Mouse (Mus musculus): ENCODE results near the gene Vmac. TPM values are rescaled to one million over a fixed set of nuclear protein-coding genes. Genes with fewer than 3 reads are reported as not detected.

Gene Vmac
- polyA plus RNA-seq, 1 experiment from 2014 or later, result 16.9 TPM

DNA sequence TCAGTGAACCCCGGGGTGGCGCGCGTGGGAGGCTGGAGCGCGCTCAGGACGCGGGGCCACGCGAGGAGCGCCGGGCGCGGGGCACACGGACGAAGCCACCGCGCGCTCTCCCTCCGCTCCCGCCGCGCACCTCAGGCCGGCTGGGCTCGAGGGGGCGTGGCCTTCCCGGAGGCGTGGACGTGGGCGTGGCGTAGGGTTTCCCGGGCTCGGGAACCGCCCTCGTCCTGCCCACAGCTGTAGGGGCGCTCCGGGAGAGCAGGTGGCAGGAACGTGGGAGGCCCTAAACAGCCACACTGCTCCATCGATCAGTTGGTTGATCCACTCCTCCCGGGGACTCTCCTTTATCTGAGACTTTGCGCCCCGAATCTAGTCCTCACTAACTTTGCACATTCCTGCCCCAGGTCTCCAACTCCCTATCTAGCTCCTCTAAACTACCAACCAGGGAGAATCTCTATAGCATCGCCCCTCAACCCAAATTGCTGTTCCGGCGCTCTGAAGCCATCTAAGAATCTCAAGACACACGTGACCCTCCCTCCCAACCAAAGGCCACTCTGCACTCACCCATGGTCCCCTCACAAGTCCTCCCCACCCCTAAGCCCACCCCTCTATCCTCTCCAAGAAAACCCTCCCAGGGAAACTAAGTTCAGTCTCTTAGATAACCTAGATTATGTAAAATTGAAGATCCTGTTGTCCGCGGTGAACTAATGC is 39.7 kb upstream of the Vmac start, which contains the start of gene Nrtn:
Nrtn (minus strand) TSS at position 115 of the 708 bp plus-strand sequence.
- peaks cover 51% of the 10 kb centered on the region for H3K4me1 ChIP-seq
- H3K4me2 ChIP-seq, result peak within 1 kb of the TSS; percentile 96
- peak; percentile 65 for ATAC-seq (ENCODE audit: insufficient read depth, low FRiP score, low read depth)
- 1% methylated on average over 48 of the region's 48 CpGs for WGBS
- H3K27me3 ChIP-seq (replicated peaks), result peaks cover 36% of the 10 kb centered on the region
- H3K9ac ChIP-seq, result peak within 1 kb of the TSS; percentile 16
- H3K9me3 ChIP-seq, result no peaks in the 10 kb centered on the region
- H3K36me3 ChIP-seq, result no peaks in the 10 kb centered on the region
- peak within 1 kb of the TSS; percentile 54 for H3K4me3 ChIP-seq (replicated peaks)
- peak within 1 kb of the TSS; percentile 51; the same call in 1 of the 2 replicates for H3K27ac ChIP-seq

DNA sequence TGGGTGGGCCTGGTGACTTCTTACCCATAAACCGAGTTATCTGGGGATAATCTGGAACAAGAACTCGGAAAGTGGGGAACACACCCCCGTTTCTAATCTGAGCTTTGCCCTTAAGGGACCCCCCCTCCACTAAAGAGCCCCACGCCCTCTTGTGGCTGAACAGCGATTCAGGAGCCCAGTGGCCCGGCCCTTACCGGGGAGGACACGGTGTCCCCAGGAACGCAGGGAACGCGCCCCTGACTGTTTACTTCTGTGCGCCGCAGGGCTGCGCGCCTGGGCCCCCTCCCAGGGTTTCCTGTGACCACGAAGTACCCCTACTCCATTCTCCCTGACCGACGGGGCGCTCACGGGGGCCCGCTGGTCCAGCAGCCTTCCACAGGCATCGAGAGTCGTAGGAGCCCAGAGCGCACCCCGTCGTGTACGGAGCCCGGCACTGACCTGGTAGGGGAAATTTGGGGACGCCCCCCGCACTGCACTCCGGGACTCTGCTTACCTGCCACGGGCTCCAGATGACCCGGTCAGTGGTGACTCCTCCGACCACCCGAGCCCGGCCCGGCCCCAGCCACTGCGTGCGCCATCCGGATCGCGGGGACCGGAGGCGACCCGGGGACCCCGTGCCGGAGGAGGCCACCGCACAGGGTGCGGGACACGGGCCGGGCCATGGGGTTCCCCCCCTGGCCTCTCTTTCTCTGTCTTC is 39.0 kb upstream of the Vmac start:
- Histone ChIP-seq H3K4me2 (peak overlapping the region; percentile 96), H3K27ac (no peak overlapping the region), H3K9ac (peak overlapping the region; percentile 16), H3K4me3 (replicated peaks) (peak overlapping the region; percentile 54), H3K27me3 (replicated peaks) (peaks cover 42% of the 10 kb centered on the region), H3K9me3 (no peaks in the 10 kb centered on the region), H3K36me3 (no peaks in the 10 kb centered on the region), H3K4me1 (peaks cover 46% of the 10 kb centered on the region)
- peak; percentile 7; the same call in 1 of the 2 replicates for ATAC-seq (ENCODE audit: insufficient read depth, low FRiP score, low read depth)
- WGBS, result 1% methylated on average over 51 of the region's 51 CpGs

DNA sequence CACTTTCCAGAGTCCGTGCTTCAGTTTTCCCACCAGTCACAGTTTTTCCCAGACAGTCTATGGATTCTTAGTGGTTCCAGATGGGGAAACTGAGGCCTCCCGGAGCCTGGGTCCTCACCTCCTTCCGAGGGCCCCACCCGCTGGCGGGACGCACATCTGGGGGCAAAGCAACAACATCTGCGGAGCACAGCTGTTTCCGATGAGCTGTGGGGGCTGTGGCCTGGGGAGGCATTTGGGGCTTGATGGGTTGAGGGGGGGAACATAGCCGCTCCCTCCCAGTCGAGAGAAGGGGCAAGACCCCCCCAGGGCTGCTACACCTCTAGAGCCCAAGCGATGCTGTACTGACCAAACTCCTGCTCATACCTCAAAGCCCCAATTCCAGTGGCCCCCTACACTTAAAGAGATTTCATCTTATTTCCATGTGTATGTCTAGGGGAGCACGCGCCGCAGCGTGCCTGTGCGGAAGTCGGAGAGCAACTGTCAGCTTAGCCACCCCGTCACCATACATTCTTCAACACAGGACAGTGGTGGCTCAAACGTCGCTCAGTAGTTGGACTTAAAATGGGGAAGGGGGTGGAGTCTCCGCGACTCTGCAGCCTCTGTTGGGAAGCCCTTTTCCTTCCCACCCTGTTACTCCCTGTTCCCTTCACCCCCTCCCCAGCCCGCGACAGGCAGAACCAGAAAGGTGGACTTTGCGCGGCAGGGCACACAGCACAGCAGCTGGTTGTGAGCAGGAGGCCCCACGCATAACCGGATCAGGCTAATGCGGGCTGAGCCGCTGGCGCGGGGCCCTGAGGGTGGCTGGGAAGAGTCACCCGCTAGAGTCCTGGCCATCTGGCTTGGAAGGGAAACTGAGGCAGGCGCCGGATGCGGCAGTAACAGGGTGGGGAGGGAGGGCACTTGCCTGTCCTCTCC is 36.7 kb upstream of the Vmac start:
- H3K4me1 ChIP-seq, result peaks cover 42% of the 10 kb centered on the region
- H3K27me3 ChIP-seq (replicated peaks), result peaks cover 49% of the 10 kb centered on the region
- no peak overlapping the region for H3K9ac ChIP-seq
- no peak for ATAC-seq (ENCODE audit: insufficient read depth, low FRiP score, low read depth)
- 16% methylated on average over 36 of the region's 36 CpGs for WGBS
- H3K4me2 ChIP-seq, result peak overlapping the region; percentile 34; the same call in 1 of the 2 replicates
- H3K9me3 ChIP-seq, result no peaks in the 10 kb centered on the region
- H3K36me3 ChIP-seq, result no peaks in the 10 kb centered on the region
- H3K27ac ChIP-seq, result no peak overlapping the region
- H3K4me3 ChIP-seq (replicated peaks), result peak overlapping the region; percentile 12; the same call in 1 of the 2 replicates

DNA sequence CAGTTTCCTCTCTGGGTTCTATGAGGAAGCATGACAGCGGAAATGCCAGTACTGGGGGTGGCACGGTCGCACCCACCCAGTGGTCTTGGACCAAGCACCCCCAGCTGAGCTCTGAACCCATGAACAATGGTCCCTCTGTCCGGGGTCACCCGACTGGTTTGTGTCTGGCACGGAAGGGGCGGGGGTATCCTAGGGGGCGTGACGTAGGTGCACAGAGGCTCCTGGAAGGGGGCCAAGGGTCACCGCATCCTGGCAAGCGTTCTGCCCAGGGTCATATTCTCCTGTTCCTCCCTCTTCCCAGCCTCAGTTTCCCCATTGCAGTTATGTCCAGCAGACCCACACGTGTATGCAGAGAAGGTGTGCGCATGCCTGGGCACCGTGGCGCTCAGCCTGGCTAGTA is 35.6 kb upstream of the Vmac start:
- H3K27ac ChIP-seq, result no peak overlapping the region
- H3K9me3 ChIP-seq, result no peaks in the 10 kb centered on the region
- no peak for ATAC-seq (ENCODE audit: insufficient read depth, low FRiP score, low read depth)
- H3K27me3 ChIP-seq (replicated peaks), result peaks cover 49% of the 10 kb centered on the region
- WGBS, result 27% methylated on average over 15 of the region's 15 CpGs
- H3K4me3 ChIP-seq (replicated peaks), result no peak overlapping the region
- no peaks in the 10 kb centered on the region for H3K36me3 ChIP-seq
- peaks cover 42% of the 10 kb centered on the region for H3K4me1 ChIP-seq
- no peak overlapping the region for H3K9ac ChIP-seq
- no peak overlapping the region for H3K4me2 ChIP-seq

DNA sequence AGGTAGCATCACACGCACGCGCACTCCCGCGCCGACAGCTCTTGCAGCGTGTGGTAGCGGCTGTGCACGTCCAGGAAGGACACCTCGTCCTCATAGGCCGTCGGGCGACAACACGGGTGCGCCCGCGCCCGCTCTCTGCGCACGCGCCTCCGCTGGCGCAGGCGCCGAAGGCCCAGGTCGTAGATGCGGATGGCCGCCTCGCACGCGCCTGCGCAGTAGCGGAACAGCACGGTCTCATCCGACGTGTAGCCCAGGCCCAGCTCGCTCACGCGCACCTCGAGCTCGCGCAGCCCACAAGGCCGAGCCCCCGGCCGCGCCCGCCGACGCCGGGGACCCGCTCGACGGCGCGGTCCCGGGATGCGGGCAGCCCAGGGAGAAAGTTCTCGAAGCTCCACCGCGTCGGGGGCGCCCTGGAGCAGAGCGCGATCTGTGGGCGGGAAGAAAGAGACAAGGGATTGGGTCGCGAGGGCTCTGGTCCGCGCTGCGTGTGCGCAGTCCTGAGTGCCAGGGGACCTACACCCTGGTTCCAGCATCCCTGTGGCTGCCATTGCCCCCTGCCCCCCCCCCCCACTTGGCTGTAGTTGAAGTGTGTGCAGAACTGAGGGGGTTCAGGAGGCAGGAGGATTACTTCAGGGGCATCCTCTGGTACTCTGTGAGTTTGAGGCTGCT is 33.7 kb upstream of the Vmac start:
- H3K4me2 ChIP-seq, result peak overlapping the region; percentile 55
- peak; percentile 38; the same call in 1 of the 2 replicates for ATAC-seq (ENCODE audit: insufficient read depth, low FRiP score, low read depth)
- peak overlapping the region; percentile 29 for H3K4me3 ChIP-seq (replicated peaks)
- H3K4me1 ChIP-seq, result peaks cover 26% of the 10 kb centered on the region; the same call in 1 of the 2 replicates
- no peaks in the 10 kb centered on the region for H3K36me3 ChIP-seq
- WGBS, result 25% methylated on average over 71 of the region's 71 CpGs
- no peak overlapping the region for H3K27ac ChIP-seq
- no peak overlapping the region for H3K9ac ChIP-seq
- peaks cover 45% of the 10 kb centered on the region for H3K27me3 ChIP-seq (replicated peaks)
- H3K9me3 ChIP-seq, result no peaks in the 10 kb centered on the region

DNA sequence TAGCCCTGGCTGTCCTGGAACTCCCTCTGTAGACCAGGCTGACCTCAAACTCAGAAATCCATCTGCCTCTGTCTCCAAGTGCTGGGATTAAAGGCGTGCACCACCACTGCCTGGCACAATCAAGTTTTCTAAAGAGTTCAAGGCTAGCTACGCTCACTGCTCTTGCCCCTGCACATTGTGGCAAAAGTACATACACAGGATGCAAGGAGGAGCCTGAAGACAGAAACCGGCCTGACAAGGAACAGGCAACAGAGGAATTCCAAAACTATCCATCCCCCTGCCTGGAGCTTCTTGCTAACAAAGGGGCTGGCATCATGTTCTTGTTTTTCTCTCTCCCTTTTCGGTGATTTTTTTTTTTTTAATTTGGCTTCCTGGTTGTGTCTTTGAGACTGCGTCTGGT is 26.4 kb upstream of the Vmac start:
- no peak for ATAC-seq (ENCODE audit: insufficient read depth, low FRiP score, low read depth)
- WGBS, result 40% methylated on average over 5 of the region's 5 CpGs
- Histone ChIP-seq H3K9me3 (no peaks in the 10 kb centered on the region), H3K4me2 (no peak overlapping the region), H3K4me3 (replicated peaks) (no peak overlapping the region), H3K36me3 (no peaks in the 10 kb centered on the region), H3K4me1 (no peaks in the 10 kb centered on the region; the same call in 1 of the 2 replicates), H3K9ac (no peak overlapping the region), H3K27me3 (replicated peaks) (no peaks in the 10 kb centered on the region), H3K27ac (no peak overlapping the region)

DNA sequence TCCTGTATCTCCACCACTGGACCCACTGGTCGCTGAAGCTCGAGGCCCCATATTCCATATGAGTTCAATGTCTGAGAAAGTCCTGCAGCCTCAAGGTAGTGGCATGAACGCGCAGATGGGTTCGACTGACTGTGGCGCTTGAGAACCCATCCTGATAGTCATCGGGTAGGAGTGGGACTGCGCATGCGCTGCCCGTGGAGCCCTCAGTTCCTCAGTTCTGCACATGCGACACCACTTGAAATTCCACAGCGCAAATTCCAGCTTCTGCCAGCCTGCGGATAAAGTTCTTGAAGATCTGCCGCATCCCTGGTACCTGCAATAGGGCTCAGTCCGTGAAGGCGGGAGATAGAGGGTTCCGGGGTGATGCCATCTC is 23.0 kb upstream of the Vmac start:
- Histone ChIP-seq H3K9ac (no peak overlapping the region), H3K4me1 (no peaks in the 10 kb centered on the region; the same call in 1 of the 2 replicates), H3K27me3 (replicated peaks) (no peaks in the 10 kb centered on the region), H3K36me3 (no peaks in the 10 kb centered on the region), H3K27ac (no peak overlapping the region), H3K4me3 (replicated peaks) (no peak overlapping the region), H3K4me2 (no peak overlapping the region), H3K9me3 (no peaks in the 10 kb centered on the region)
- WGBS, result 80% methylated on average over 17 of the region's 17 CpGs
- ATAC-seq (ENCODE audit: insufficient read depth, low FRiP score, low read depth), result no peak

DNA sequence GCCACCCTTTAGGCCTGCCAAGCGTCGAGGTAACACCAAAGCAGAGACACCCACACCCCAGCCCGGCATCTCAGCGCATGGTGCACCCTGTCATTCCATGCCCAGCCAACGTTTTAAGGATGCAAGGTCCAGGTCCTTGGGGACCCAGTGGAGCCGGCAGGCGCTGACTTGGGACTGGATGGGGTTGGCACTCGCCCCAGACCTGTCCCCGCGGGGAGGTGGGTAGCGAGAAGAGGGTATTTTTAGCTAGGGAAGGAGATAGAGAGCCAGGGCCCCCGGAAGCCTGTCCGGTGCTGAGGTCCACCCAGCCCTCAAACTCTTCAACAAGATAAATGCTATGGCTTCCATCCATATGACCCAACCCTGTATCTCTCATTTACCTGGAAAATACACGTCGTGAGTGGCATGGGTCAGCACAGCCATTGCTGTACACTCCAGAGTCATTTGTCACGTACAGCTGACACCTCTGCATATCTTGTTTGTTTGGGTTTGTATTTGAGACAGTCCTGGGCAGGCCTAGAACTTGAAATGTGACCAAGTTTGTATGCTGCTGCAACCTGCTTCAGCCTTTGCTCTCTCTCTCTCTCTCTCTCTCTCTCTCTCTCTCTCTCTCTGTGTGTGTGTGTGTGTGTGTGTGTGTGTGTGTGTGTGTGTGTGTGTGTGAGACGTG is 22.4 kb upstream of the Vmac start:
- Histone ChIP-seq H3K27ac (no peak overlapping the region), H3K4me3 (replicated peaks) (no peak overlapping the region), H3K4me2 (no peak overlapping the region), H3K4me1 (no peaks in the 10 kb centered on the region; the same call in 1 of the 2 replicates), H3K27me3 (replicated peaks) (no peaks in the 10 kb centered on the region), H3K9ac (no peak overlapping the region), H3K9me3 (no peaks in the 10 kb centered on the region), H3K36me3 (no peaks in the 10 kb centered on the region)
- ATAC-seq (ENCODE audit: insufficient read depth, low FRiP score, low read depth), result no peak
- WGBS, result 75% methylated on average over 17 of the region's 17 CpGs

DNA sequence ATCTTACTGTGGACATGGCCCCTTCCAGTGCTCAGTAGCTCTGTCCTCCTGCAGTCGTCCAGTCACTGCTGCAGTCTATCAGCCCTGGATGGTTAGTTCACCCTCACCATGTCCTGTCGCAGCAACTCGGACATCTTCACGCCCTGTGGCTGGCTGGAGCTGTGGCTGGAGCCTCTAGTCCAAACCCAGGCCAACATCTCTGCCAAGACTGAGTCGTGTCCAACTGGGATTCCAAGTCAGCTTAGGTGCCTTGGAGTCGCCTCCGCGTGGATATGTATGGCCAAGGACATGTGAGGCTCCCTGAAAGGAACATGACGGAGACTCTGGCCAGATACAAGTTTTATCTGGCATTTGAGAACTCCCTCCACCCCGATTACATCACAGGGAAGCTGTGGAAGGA is 20.4 kb upstream of the Vmac start:
- ATAC-seq (ENCODE audit: insufficient read depth, low FRiP score, low read depth), result no peak
- Histone ChIP-seq H3K9ac (no peak overlapping the region), H3K36me3 (no peaks in the 10 kb centered on the region), H3K4me1 (no peaks in the 10 kb centered on the region; the same call in 1 of the 2 replicates), H3K9me3 (no peaks in the 10 kb centered on the region), H3K27ac (no peak overlapping the region), H3K4me3 (replicated peaks) (no peak overlapping the region), H3K27me3 (replicated peaks) (no peaks in the 10 kb centered on the region), H3K4me2 (no peak overlapping the region)
- 73% methylated on average over 10 of the region's 10 CpGs for WGBS

DNA sequence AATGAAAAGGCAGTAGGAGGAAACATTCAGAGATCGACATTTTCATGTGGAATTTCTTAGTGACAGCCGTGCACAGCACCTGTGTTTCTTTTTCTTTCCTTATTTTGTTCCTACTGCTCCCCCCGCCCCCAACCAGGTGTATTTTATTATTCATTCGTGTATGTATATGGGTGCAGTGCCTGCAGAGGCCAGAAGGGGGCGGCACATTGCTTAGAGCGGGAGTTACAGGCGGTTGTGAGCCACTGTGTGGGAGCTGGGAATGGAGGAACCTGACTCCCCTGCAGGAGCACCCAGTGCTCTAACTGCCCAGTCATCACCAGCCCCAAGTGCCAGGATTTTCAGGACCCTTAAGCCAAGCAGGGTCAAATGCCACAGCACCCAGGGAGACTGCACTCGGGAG is 18.7 kb upstream of the Vmac start:
- H3K27ac ChIP-seq, result no peak overlapping the region
- H3K36me3 ChIP-seq, result no peaks in the 10 kb centered on the region
- no peaks in the 10 kb centered on the region for H3K27me3 ChIP-seq (replicated peaks)
- H3K4me1 ChIP-seq, result no peaks in the 10 kb centered on the region
- ATAC-seq (ENCODE audit: insufficient read depth, low FRiP score, low read depth), result no peak
- 46% methylated on average over 8 of the region's 8 CpGs for WGBS
- H3K4me3 ChIP-seq (replicated peaks), result no peak overlapping the region
- H3K4me2 ChIP-seq, result no peak overlapping the region
- no peak overlapping the region for H3K9ac ChIP-seq
- H3K9me3 ChIP-seq, result no peaks in the 10 kb centered on the region

DNA sequence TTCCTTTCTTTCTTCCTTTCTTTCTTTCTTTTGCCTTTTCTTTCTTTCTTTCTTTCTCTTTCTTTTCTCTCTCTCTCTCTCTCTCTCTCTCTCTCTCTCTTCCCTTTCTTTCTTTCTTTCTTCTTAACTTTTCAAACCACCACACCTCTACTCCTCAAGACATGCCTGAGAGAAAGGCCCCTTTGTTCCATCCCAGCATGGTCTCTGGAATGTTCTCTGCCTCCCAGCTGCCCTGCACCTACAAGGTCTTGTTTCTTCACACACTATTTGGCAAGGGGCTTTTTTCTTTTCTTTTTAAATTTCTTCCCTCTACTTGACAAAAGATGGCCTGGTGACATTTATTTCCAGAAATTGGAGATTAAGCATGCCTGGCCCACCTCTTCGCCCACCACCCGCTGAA is 11.8 kb upstream of the Vmac start:
- H3K4me1 ChIP-seq, result peaks cover 29% of the 10 kb centered on the region
- no peak overlapping the region for H3K4me3 ChIP-seq (replicated peaks)
- H3K9ac ChIP-seq, result no peak overlapping the region
- no peaks in the 10 kb centered on the region for H3K9me3 ChIP-seq
- WGBS, result 65% methylated on average over 2 of the region's 2 CpGs
- H3K27ac ChIP-seq, result no peak overlapping the region
- H3K4me2 ChIP-seq, result no peak overlapping the region
- no peak for ATAC-seq (ENCODE audit: insufficient read depth, low FRiP score, low read depth)
- no peaks in the 10 kb centered on the region for H3K36me3 ChIP-seq
- 0 out of 2 replicates have a peak, but pooled peaks cover 3% of the 10 kb centered on the region for H3K27me3 ChIP-seq (replicated peaks)

Measured in stomach, embryonic 15.5 days (tissue).